Mouse (Mus musculus) lung, embryonic 15.5 days (tissue): ENCODE measurements around the gene Canx. TPM values are rescaled to one million over a fixed set of nuclear protein-coding genes. Genes with fewer than 3 reads are reported as not detected.

Experiments used
- ATAC-seq: fragments of 200-750 bp; cut with Nextera tagmentation; 2 replicates; pipeline ENCODE4 v1.8.0; 2017; ENCODE audit warnings: moderate number of reproducible peaks, borderline replicate concordance; ENCODE audit not compliant: low FRiP score, low TSS enrichment; ENCODE audit errors: extremely low read depth
- H3K27ac ChIP-seq: fragments of 300-500 bp; sonication (generic); 2 replicates; pipeline ENCODE4 v1.5.1; 2015; ENCODE audit warnings: moderate library complexity, mild to moderate bottlenecking, inconsistent platforms
- H3K27me3 ChIP-seq: fragments of 300-500 bp; sonication (generic); 2 replicates; pipeline ENCODE4 v1.6.1; 2015; ENCODE audit warnings: inconsistent platforms
- H3K36me3 ChIP-seq: fragments of 300-500 bp; sonication (generic); 2 replicates; pipeline ENCODE4 v1.6.1; 2015; ENCODE audit warnings: inconsistent platforms
- H3K4me1 ChIP-seq: fragments of 300-500 bp; sonication (generic); 2 replicates; pipeline ENCODE4 v1.6.1; 2015; ENCODE audit warnings: inconsistent platforms
- H3K4me2 ChIP-seq: fragments of 300-500 bp; sonication (generic); 2 replicates; pipeline ENCODE4 v1.6.1; 2015; ENCODE audit warnings: inconsistent platforms, mild to moderate bottlenecking, moderate library complexity
- H3K4me3 ChIP-seq: fragments of 300-500 bp; sonication (generic); 2 replicates; pipeline ENCODE4 v1.5.1; 2015; ENCODE audit warnings: mild to moderate bottlenecking, inconsistent platforms
- H3K9ac ChIP-seq: fragments of 300-500 bp; sonication (generic); 2 replicates; pipeline ENCODE4 v1.6.1; 2015; ENCODE audit warnings: inconsistent platforms
- H3K9me3 ChIP-seq: fragments of 300-500 bp; sonication (generic); 2 replicates; pipeline ENCODE4 v1.6.1; 2016; ENCODE audit warnings: inconsistent platforms
- WGBS: fragments of 180-500 bp; shearing (Covaris S2); methylation state at CpG from one replicate; pipeline ENCODE4 v1.1.7; 2015; 5-methylcytosine and 5-hydroxymethylcytosine counted together
- microRNA counts: library from miRNA; unstranded; fragments of <30 nt; microRNA quantifications from one replicate; lab custom pipeline; 2016
- microRNA-seq: library from miRNA; unstranded; fragments of <30 nt; microRNA quantifications from one replicate; pipeline ENCODE4, GENCODE M21; 2016
- polyA plus RNA-seq: library from polyadenylated mRNA; unstranded; fragments of >200 nt; fragmentation: Nextera tagmentation; extraction: Ambion mirVana; gene quantifications from 2 replicates; pipeline ENCODE4 v1.2.1, GENCODE M21; 2015

Gene Canx
- polyA plus RNA-seq, 1 experiment from 2014 or later = 360 TPM

DNA sequence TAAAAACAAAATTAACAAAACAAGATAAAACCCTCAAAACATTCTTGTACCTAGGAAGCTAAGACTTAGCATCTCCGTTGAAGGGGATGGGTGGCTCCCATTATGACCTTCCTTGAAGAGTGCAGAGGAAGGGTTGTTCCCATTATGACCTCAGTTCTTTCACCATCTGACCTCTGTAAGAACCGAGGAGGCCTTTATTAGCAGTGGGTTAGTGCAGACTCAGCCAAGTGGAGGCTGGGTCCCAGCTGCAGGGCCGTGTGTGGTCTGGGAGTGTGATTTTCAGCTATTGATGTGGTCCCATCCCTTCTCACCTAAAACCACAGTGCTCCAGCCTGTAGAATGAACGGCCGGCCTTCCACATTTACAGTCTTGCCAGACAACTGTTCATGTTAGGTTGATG lies 80.2 kb downstream of the Canx start:
- H3K4me3 ChIP-seq = no peak overlapping the region
- 71% methylated on average over 5 of the region's 5 CpGs for WGBS
- H3K36me3 ChIP-seq = no peaks in the 10 kb centered on the region
- no peaks in the 10 kb centered on the region for H3K4me1 ChIP-seq
- H3K27me3 ChIP-seq = no peaks in the 10 kb centered on the region
- no peaks in the 10 kb centered on the region for H3K9me3 ChIP-seq
- no peak overlapping the region for H3K4me2 ChIP-seq
- H3K9ac ChIP-seq = no peak overlapping the region
- no peak overlapping the region for H3K27ac ChIP-seq
- no peak for ATAC-seq

MicroRNAs within 50 kb of the gene (microRNA counts, 519-probe panel; counts per million panel counts)
- microRNA mmu-miR-804 (lab: Ali Mortazavi, UCI) = 2,510 counts per million, percentile 53 among the panel's probes with 10 or more counts

Small RNA genes within 50 kb of the gene (microRNA-seq; reads per million reads assigned to microRNA genes)
- gene Mir804 = not detected

Other genes with a start within 250 kb of the Canx start
- 40.0 and 46.5 TPM in 2 replicates for gene Tbc1d9b, start 194.3 kb downstream of the Canx start, polyA plus RNA-seq
- 19.1 and 19.5 TPM in 2 replicates for gene Mrnip, start 151.2 kb downstream of the Canx start, polyA plus RNA-seq
- gene Sqstm1, start 114.8 kb downstream of the Canx start, polyA plus RNA-seq = 251 and 273 TPM in 2 replicates
- 36.4 and 41.0 TPM in 2 replicates for gene Mgat4b, start 114.8 kb downstream of the Canx start, polyA plus RNA-seq
- gene Ltc4s, start 87.1 kb downstream of the Canx start, polyA plus RNA-seq = 2.5 and 2.8 TPM in 2 replicates
- 6.2 and 6.5 TPM in 2 replicates for gene Maml1, start 33.4 kb downstream of the Canx start, polyA plus RNA-seq
- gene Cby3, start 28.8 kb upstream of the Canx start, polyA plus RNA-seq = 0.24 and 0.30 TPM in 2 replicates
- gene Hnrnph1, start 51.3 kb upstream of the Canx start, polyA plus RNA-seq = 489 and 493 TPM in 2 replicates
- 21.4 and 24.9 TPM in 2 replicates for gene Rufy1, start 105.5 kb upstream of the Canx start, polyA plus RNA-seq